Mouse (Mus musculus) liver, postnatal 0 days (tissue): ENCODE measurements around the gene Cacybp.
A peak's percentile ranks its signal among the peaks of the same experiment; 100 is the strongest.

Experiments used
- CTCF ChIP-seq: sonication (generic); IDR thresholded peaks from 2 replicates; pipeline ENCODE4 v1.5.1; 2016; ENCODE audit warnings: antibody characterized with exemption, low read depth
- EP300 ChIP-seq: IDR thresholded peaks from 2 replicates; pipeline ENCODE4 v1.6.1; 2016; ENCODE audit warnings: antibody characterized with exemption, low read depth, mild to moderate bottlenecking

GRCm38 (mm10) chr1:160184506-160184905 lies 28.2 kb downstream of the Cacybp start:
- TF ChIP-seq CTCF: peak; percentile 57
- no peak for TF ChIP-seq EP300
